Mouse (Mus musculus) bone marrow macrophage, adult 2 months (primary cell): Measurements from ENCODE around the gene Enpp1. TPM values are rescaled to one million over a fixed set of nuclear protein-coding genes. Genes with fewer than 3 reads are reported as not detected.

Experiments used
- H3K27ac ChIP-seq: 2 replicates; pipeline ENCODE4 v1.5.1; 2012; ENCODE audit warnings: low read depth, low read length; ENCODE audit not compliant: insufficient read depth
- H3K4me1 ChIP-seq: 2 replicates; pipeline ENCODE4 v1.6.1; 2012; ENCODE audit warnings: low read length; ENCODE audit not compliant: control insufficient read depth, insufficient read depth
- H3K4me3 ChIP-seq: 2 replicates; pipeline ENCODE4 v1.5.1; 2012; ENCODE audit warnings: mild to moderate bottlenecking, low read length, moderate library complexity; ENCODE audit not compliant: insufficient read depth
- CTCF ChIP-seq: IDR thresholded peaks from 2 replicates; pipeline ENCODE4 v1.5.1; 2012; ENCODE audit warnings: low read depth, mild to moderate bottlenecking, low read length, moderate library complexity
- POLR2A ChIP-seq: IDR thresholded peaks from 2 replicates; pipeline ENCODE4 v1.6.1; 2012; ENCODE audit warnings: mild to moderate bottlenecking, low read depth, low read length, borderline replicate concordance
- polyA plus RNA-seq: library from polyadenylated mRNA; stranded (reverse); fragments of >200 nt; gene quantifications from 2 replicates; pipeline ENCODE4 v1.2.4, GENCODE M21; 2012; ENCODE audit not compliant: missing spikeins, insufficient read depth, insufficient read length

The Enpp1 gene
- polyA plus RNA-seq, 1 experiment, result 5.1 TPM

DNA sequence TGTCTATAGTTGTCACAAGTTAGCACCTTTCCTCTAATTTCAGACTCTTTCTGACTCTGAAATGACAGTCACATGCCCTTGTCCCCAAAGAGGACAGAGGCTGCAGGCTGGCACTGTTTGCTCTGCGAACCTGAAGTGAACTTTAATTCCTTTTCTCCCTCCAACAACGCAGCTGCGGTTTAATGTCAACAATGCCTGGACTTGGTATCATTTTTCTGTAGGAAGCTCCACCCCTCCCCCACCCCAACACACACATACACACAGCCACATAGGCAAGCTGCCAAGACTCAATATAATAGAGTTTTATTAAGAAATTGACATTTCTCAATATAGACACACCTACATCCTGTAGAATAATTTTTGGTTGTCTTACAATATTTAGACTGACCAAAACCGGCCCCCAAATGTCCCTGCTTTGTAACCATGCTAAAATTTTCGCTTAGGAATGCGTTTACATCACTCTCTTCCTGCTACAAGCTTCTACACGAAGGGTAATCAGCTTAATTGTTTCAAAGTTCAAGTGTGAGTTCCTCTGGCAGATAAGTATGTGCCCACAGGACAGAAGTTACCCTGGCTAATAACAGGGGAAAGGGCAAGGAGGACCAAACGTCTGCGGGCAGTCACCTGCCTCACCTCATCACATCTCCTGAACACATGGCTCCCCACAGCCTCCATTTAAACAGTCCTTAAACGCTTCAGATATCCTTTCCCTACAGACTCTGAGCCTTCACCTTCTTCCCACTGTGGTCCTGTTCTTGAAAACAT is 73.5 kb downstream of the Enpp1 start:
- no peak for TF ChIP-seq POLR2A
- TF ChIP-seq CTCF, result no peak
- H3K4me1 ChIP-seq, result peaks cover 56% of the 10 kb centered on the region
- no peak overlapping the region; the same call in 1 of the 2 replicates for H3K27ac ChIP-seq
- no peak overlapping the region for H3K4me3 ChIP-seq

DNA sequence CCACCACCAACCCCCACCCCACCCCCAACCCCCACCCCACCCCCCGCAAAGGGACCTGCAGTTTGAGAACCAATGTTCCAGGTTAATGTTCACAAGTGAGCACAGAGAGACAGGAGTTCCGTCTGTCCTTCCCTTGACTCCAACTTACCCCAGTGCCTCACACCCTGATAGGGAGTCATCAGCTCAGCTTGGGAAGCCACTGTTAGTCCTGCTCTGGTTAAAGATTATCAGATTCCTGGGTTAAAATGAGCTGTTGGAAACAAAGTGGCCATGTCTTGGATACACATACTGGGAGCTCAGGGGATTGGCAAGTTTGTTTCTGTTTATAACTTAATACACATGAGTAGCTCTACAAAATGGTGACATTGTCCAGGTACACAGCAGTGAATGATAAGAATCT is 75.0 kb downstream of the Enpp1 start:
- no peak overlapping the region for H3K27ac ChIP-seq
- no peak for TF ChIP-seq CTCF
- no peak for TF ChIP-seq POLR2A
- H3K4me3 ChIP-seq, result no peak overlapping the region
- peaks cover 52% of the 10 kb centered on the region for H3K4me1 ChIP-seq

DNA sequence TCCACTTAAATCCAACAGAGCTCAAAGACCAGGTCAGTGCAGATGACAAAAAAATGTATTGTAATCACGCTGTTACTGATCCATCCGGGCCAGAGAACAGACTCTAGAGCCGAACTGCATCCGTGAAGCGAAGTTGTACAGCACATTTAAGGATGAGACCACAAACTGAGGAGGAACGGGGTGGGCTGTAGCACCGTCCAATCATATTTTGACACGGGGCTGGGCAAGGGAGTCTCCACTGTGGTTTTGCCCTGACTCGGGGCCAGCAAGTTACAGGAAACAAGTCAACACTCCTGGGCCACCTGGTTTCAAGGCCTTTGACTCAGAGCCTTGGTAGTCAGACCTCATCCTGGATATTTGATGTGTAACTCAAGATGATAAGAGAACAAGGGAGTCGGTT is 76.1 kb downstream of the Enpp1 start:
- H3K27ac ChIP-seq, result peak overlapping the region; percentile 94
- TF ChIP-seq POLR2A (no peak), CTCF (no peak)
- H3K4me3 ChIP-seq, result no peak overlapping the region
- H3K4me1 ChIP-seq, result peaks cover 43% of the 10 kb centered on the region

DNA sequence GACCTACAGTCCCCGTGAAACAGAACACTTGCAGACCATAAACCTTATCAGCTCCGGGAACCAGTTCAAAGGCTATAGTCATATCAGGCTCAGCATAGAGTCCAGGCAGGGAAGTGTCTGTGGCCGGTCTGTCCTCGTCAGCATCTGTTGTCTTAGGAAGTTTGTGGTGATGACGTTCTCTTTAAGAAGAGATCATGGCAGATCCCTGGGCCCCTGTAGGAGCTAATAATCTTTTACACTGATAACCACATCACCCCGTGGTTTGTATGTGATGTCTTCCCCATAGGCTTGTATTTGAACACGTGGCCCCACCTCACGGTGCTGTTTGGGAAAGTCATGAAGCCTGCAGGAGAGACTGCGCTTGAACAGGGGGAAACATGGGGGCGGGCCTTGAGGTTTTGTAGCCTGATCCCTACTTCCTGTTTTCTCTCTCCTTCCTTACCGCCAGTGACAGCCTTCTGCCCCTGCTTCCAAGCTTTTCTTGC is 76.6 kb downstream of the Enpp1 start:
- peak overlapping the region; percentile 94 for H3K27ac ChIP-seq
- TF ChIP-seq POLR2A (no peak), CTCF (no peak)
- no peak overlapping the region for H3K4me3 ChIP-seq
- H3K4me1 ChIP-seq, result peaks cover 37% of the 10 kb centered on the region

DNA sequence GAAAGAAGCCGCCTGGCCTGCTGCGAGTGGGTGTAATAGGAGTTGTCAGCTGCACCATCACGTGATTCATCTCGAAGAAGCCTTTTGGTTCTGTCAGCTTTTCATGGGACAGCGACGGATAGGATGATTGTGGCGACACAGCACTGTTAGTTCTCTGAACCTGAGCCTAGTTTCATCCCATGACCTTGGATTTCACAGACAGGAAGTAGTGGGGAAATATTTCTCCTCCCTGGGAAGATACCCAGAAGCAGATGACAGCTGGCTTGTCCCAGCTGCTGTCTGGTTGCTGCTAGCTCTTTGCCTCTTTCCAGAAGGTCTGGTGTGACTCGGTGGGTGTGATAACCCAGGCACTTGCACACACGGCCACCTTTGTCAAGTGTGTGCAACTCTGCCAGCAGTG is 77.7 kb downstream of the Enpp1 start:
- TF ChIP-seq POLR2A, result no peak
- TF ChIP-seq CTCF, result no peak; the same call in 1 of the 2 replicates
- H3K27ac ChIP-seq, result peak overlapping the region; percentile 94
- H3K4me1 ChIP-seq, result peaks cover 37% of the 10 kb centered on the region

DNA sequence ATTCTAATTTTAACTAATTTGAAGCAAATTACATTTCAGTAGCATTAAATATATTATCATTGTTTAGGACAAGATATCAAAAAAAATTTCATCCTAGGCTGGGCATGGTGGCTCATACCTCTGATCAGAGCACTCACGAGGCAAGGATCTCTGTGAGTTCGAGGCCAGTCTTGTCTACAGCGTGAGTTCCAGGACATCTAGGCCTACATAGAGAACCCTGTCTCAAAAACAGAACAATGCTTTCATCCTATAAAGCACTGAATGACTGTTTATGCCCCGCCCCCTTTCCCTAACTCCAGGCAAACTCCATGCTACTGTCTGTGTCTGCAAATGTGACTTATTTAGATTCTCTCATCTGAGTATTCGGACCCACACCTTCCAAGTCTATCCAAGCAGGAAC is 80.8 kb downstream of the Enpp1 start:
- TF ChIP-seq CTCF, result no peak
- no peak for TF ChIP-seq POLR2A
- Histone ChIP-seq H3K4me3 (no peak overlapping the region), H3K4me1 (peaks cover 26% of the 10 kb centered on the region), H3K27ac (no peak overlapping the region)

More for the DNA sequence above, 77.7 kb downstream of the Enpp1 start:
- no peak overlapping the region for H3K4me3 ChIP-seq

DNA sequence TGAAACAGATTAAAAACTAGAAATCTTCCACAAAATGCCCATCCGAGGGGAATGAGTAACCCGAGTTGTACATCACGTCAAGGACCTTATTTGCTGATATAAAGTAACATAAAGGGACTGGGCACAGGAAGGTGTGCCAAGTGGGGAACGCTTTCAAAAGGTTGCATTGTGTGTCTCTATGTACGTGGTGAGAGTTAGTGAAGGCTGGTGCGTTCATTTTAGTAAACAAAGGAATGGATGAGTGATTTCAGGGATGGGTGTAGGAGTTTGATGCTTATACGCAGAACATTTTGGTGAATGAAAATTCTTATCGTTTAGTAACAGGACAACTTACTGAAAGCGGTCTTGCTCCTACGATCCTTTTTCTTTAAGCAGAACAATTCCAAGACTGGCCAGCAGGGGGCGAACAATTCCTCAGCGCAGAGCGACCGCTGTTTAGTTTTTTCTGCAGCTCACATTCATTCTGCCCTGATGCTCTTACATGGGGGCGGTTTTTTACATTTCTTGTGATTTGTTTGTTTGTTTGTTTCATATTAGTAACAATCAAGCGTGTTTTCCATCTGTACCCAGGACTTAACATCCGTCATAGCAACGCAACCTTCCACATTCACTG is 81.4 kb downstream of the Enpp1 start:
- no peak overlapping the region for H3K27ac ChIP-seq
- no peak overlapping the region for H3K4me3 ChIP-seq
- peaks cover 20% of the 10 kb centered on the region for H3K4me1 ChIP-seq
- peak; percentile 80 for TF ChIP-seq CTCF
- TF ChIP-seq POLR2A, result no peak

DNA sequence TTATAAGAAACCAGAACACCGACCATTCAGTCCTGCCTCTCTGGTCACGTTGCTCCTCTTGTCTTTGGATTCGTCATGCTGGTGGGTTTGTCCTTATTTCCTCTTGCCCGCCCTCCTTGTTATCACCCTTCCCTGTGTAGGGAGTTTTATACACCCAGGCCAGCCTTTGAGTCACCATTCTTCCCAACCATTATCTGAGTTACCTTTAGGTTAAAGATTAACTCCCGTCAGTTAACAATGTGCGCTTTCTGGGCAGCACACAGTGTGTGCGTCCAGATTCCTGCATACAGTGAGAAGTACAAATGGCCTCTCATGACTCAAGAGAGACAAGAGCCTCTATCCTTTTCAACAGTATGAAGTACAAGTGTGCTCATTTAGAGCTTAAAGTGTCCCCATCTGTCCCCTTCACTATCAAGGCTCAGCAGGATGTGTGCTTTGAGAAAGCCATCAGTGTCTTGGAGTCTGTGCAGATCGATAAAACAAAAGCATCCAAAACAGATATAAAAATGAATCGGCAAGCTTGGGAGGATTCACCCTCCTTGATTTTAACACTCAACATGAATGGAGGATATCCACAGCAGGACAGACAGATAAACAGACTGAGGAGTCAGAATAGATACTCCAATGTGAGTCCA is 82.8 kb downstream of the Enpp1 start:
- Histone ChIP-seq H3K4me1 (peaks cover 11% of the 10 kb centered on the region), H3K27ac (no peak overlapping the region), H3K4me3 (no peak overlapping the region)
- TF ChIP-seq CTCF (no peak), POLR2A (no peak)

DNA sequence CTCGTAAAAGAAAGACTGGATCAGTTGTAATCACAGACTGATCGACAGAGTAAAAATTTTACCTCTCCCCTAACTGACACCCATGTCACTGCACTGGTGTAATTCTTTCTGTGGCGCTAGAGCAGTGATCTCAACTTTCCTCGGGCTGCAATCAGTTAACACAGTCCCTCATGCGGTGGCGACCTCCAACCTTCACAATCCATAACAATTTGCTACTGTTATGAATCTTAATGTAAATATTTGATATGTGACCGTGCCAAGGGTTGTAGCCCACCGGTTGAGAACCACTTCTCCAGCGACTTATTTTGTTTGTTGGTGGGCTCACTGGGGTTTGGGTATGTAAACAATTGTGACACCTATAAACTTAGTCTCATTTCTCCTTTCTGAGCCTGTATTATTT is 83.5 kb downstream of the Enpp1 start:
- no peak overlapping the region for H3K27ac ChIP-seq
- H3K4me1 ChIP-seq, result peaks cover 5% of the 10 kb centered on the region
- TF ChIP-seq POLR2A (no peak), CTCF (no peak)
- no peak overlapping the region for H3K4me3 ChIP-seq

DNA sequence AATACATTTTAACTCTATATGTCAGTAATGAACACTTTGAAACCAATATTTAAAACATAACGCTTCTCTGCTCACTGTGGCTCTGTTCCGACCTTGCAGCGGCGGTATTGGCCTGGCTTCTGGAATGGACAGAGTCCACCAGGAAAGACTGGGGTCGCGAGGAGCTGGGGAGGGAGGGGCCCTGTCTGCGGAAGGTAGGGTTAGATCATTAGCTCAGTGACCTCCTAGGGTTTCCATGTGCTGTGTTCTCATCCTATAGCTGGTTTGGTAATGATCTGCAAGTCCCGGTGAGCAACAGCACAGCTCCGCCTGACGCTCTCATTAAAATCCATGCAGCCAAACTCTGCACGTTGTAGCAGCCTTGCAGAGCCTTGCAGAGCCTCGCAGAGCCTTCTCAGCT is 84.7 kb downstream of the Enpp1 start:
- Histone ChIP-seq H3K4me3 (no peak overlapping the region), H3K4me1 (no peaks in the 10 kb centered on the region), H3K27ac (no peak overlapping the region)
- no peak for TF ChIP-seq POLR2A
- no peak for TF ChIP-seq CTCF
